Mouse (Mus musculus): ENCODE data around the gene Hmgcll1.
"Not testable (repeated sequence)": the region's sequence is repeated elsewhere in the genome, so short reads cannot be mapped to it uniquely, and the experiment has no call there.

Gene Hmgcll1

DNA sequence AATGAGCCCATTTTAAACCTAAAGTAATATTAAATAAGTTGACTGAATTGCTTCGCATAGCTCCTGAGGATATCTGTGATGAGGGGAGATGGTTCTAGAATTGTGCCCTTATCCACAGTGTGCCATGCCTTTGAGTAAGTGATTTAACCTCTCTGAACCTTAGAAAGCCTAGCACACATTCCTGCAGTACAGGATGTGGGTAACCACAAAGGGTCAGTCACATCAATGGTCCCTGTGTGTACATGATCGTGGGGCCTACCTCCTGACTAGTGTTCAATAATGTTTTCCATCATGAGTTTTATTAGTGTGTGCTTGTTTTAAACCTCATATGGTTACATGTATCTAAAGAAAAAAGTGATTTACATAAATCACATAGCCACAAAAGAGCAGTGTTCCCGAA, 46.3 kb downstream of the Hmgcll1 start:
- DNase-seq (ENCODE audit: low read depth, low spot score) = no peak

DNA sequence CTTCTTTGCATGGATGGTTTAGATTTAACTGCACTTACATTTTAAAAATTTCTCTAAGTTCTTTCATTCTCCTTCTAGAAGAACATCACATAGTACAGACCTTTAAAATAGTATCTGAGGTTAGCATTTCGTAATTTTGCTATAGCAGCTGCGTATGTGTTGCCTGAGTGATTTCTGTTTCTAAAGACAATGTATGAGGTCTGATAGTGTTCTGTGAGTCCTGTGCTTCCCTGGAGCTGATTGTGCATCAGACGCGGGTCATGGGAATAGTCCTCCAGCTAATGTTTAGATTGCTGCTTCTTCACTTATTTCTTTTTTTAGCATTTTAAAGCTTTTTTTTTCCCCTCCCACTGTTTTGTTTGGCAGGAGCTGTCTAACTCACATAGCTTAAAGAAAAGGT, 46.8 kb downstream of the Hmgcll1 start:
- DNase-seq (ENCODE audit: low read depth, low spot score) = no peak

DNA sequence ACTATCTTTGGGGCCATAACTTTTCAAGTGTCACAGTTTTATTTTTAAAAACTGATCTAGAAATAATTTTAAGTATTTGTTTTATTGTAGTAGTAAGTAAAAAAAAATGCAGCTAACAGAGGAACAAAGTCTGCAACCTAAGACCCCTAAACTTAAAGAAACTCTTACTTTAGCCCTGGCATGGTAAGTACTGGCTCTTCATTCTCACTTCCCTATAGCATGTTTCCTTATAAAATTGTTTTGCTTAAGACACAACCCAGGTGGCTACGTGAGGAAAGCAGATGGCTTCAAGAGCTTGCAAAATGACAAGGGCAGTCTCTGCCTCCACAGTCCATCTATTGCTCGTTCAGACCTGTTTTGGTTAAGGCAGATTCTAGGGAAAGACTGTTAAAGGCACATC, 49.5 kb downstream of the Hmgcll1 start:
- DNase-seq (ENCODE audit: low read depth, low spot score) = no peak

DNA sequence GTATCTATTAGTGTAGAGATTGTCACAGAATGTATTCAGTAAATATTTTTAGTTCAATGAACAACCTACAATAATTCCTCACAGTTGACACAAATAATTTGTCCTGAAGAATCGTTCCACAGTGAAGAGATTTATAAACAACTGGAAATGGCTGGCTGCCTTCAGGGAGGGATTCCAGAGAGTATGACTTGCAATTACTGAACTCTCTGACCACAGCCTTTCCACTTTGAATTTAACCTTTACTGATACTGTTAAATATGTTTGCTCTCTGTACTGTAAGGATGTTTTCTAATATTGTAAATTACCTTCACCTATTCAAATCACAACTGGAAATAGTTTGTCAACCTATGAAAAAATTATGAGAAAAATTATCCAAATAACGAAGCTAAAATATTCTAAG, 76.9 kb downstream of the Hmgcll1 start:
- DNase-seq (ENCODE audit: low read depth, low spot score) = peak; percentile 54

DNA sequence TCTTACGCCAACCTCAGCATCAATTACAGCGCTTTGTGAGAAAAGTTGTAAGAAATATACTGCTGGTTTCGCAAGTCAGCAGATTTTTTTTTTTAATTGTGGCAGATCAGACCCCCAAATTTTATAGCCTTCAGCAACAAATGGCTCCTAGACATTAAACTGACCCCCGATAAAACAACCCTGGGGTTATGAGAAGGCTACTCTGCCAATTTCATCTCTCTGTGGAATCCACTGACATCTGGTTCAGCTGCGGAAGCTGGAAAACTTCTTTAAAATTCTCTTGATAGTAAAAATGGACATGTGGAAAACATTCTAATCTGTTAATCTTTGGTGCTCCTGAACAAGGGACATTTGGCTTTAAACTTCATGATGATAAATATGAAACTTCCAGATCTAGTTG, 82.6 kb downstream of the Hmgcll1 start:
- DNase-seq (ENCODE audit: low read depth, low spot score) = no peak

DNA sequence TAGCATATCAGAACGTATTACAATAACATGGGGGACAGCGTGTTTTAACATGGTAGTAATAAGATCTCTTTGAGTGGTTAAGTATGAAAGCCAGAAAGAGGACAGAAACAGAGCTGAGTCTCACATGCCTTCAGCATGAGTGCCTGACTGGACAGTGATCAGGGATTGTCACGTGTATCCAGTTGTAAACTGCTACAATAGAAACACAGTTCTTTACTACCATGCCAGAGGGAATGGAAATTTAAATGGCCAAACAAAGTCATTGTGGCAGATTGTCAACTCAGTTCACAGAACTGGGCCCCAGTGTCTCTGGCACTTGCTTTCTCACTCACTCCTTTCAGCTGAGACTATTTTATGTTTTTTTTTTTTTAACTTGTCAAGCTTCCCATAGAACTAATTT, 85.3 kb downstream of the Hmgcll1 start:
- peak; percentile 88 for DNase-seq (ENCODE audit: low read depth, low spot score)

DNA sequence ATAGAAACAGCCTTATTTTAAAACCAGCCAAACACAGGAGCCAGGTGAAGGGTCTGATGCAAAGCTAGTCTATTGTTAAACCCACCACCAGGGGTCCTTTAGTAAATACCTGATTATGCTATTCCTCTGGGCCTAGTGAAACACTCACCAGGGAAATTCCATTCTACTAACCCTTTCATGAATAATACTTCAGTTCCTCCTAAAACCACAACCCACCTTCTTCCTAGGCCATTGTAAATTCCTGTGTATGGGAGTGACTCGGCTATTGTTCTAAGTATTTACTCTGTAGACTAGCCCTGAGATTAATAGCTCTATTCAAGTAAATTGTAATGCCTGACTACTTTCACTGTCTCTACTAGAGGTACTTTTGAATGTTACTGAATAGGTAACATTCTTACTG, 89.8 kb downstream of the Hmgcll1 start:
- DNase-seq (ENCODE audit: low read depth, low spot score) = not testable (repeated sequence)

DNA sequence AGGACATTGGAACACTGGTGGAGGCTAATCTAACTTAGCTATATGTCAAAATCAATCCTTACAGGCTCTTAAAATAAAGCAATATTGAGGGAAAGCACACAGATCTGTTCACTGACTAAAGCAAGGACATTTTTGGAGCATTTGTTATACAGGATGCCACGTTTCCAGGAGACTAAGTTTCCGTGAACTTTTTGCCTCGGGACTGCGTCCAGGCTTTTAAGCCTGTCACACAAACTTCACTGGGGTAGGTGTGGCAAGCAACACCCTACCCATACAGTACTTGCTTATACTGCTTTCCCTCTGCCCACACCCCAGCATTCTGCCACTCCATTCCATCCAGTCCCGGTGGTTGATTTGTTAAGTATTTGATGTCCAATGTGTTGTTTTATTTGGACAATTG, 90.2 kb downstream of the Hmgcll1 start:
- no peak for DNase-seq (ENCODE audit: low read depth, low spot score)

DNA sequence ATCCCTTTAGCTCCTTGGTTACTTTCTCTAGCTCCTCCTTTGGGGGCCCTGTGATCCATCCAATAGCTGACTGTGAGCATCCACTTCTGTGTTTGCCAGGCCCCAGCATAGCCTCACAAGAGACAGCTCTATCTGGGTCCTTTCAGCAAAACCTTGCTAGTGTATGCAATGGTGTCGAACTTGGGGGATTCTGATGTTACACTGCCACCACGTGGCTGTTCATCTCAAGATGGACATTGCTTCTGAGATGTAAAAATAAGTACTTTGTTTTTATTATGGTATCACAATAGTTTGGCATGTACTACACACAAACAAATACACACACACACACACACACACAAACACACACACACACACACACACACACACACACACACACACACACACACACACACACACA, 108.2 kb downstream of the Hmgcll1 start:
- peak; percentile 51 for DNase-seq (ENCODE audit: low read depth, low spot score)

DNA sequence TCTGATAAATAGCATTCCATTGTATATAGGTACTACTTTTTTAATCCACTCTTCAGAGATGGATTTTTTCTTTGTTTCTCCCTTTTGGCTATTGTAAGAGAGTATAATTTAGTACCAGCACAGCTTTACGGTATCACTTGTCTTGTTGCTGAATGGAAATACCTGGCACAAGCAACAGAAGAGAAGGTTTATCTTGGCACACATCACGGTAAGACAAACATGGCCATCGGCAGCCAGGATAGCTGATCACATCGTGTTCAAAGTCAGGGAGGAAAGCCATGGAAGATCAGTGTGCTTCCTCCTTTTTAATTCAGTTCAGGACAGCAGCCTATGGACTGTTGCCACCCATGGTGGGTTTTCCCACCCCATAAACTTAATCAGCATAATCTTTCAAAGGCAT, 109.6 kb downstream of the Hmgcll1 start:
- no peak for DNase-seq (ENCODE audit: low read depth, low spot score)

DNA sequence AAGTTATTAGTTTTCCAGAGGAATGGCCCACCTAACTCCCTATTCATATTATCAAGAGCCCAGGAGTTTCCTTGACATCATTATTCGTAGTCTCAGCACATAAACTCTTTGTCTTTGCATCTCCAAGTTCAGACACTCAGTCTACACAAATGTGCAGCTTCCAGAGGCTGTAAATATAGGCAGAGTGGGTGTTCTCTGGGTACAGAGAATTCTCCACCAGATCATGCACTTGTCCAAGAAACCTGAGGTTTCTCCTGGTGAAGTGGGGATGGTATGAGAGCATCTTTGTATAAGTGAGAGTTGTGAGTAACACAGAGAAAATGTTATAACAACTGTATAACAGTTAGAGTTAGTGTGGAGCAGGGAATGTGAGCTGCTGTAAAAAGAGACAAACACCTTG, 114.7 kb downstream of the Hmgcll1 start:
- no peak for DNase-seq (ENCODE audit: low read depth, low spot score)

DNA sequence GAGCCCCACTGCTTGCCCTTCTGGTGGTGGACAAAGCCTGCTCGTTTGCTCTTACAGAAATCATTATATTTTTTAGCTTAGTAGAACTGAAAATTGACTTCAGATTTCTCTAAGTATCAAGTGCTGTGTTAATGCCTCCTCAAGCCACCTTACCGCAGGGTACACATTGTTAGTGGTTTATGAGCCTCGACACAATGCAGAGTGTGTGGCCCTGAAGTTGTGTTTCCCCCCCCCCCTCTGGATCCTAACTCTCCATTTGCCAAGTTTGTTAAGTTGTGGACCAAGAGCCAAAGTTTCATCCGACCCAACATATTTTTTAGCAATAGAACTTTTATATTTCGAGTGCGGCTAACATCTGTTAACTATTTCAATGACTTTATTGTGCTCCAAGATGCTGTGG, 119.4 kb downstream of the Hmgcll1 start:
- DNase-seq (ENCODE audit: low read depth, low spot score) = no peak

DNA sequence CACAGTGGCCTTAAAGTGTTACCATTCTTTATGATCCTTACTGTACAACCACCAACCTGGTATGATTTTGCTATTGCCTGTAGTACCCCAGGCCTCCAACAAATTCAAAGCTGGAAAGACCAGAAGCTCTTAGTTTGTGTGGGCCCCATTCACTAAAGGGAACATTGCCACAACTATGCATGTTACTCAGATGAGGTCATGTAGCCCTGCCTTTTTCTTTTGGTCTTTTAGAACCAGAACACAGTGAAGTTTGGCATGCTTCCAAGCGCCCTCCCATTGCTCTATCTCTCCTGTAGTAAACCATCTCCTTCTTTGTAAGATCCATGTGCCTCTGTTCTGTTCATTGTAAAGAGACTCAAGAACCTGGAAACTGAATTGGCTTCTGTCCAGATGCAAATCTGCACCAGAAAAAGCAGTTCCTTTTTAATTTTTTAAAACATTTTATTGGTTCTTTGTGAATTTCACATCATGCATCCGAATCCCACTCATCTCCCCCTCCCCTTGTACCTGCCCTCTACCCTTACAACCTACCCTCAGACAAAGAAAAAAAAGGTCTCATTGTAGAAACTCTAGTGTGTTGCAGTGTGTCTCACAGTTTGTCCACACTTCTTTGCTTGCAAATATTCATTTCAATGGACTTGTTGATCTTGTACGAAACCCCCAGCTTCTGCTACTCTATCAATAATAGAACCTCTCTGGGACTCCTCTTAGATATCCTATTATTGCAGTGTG, 123.9 kb downstream of the Hmgcll1 start:
- peak; percentile 12 for DNase-seq (ENCODE audit: low read depth, low spot score)

DNA sequence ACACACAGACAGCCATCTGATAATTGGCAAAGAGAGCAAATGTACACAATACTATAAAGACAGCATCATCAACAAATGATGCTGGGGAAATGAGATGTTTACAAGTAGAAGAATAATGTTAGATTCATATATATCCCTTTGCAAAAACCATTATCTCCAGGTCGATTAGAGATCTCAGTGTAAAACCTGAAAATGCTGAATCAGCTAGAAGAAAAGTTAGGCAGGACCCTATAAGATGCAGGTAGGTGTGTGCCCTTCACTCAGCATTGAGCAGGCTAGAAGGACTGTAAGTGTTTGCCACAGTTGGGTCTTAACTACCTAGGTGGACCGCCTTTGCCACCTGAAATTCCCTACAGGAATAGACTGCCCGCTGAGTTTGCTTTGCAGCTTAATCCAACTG, 130.9 kb downstream of the Hmgcll1 start:
- no peak for DNase-seq (ENCODE audit: low read depth, low spot score)

DNA sequence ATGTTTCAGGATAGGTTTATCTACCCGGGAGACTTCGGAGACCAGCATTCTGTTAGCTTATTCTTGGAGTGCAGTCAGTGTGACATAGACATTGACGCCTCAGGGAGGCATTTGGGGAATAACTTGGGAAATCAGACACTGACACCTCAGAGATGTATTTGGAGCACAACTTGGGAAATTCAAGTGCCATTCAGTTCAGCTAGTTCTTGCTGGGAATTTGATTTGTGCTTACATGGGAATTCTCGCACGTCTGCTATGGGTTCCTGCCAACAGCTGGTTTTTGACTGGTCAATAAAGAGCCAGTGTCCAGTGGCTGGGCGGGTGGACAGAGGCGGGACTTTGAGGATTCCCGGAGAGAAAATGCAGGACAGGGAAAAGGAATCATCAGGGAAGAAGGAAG, 147.8 kb downstream of the Hmgcll1 start:
- no peak for DNase-seq (ENCODE audit: low read depth, low spot score)

DNA sequence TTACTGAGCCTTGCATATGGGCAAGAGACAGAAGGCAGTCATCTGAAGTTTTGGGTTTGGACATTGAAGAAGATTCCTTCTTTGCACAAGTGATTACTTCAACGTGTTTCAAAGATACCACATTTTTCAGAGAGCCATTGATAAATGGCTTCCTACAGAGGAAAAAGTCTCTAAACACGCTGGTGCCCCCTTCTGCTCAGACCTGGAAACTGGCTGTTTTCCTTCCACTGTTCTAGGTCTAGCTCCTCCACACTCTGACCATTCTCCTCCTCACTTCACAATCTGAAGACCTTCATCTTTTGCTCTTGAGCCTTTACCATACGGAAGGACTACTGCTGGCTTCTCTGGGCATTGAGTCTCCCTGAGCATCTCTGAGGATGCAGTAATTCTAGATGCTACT, 153.7 kb downstream of the Hmgcll1 start:
- DNase-seq (ENCODE audit: low read depth, low spot score) = no peak

DNA sequence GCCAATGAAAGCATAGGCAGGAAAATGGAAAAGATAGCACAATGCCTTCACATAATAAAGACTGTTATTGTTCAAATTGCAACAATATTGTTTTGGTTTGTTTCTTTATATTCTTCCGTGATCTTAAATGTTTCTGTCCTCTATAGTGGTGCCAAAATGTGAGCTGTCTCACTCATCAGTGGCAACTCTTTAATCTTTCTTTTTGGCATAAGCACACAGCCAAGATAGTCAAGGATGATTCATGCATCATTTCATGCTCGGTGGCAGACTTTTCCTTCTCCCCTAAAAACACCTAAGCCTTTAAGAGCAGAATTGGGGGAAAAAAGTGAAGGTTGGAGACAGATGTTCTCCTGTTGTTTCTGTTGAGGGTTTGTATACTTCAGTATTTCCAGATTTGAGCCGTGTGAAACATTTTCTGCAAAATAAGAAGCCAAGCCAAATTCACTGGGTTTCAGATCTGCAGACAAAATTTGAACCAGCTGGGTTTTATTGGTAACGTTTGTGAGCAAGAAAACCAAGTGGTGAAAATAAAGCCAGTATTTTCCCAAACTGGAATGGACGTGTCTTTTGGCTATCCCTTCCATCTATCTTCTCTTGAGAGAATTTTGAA, 158.1 kb downstream of the Hmgcll1 start:
- peak; percentile 6 for DNase-seq (ENCODE audit: low read depth, low spot score)

DNA sequence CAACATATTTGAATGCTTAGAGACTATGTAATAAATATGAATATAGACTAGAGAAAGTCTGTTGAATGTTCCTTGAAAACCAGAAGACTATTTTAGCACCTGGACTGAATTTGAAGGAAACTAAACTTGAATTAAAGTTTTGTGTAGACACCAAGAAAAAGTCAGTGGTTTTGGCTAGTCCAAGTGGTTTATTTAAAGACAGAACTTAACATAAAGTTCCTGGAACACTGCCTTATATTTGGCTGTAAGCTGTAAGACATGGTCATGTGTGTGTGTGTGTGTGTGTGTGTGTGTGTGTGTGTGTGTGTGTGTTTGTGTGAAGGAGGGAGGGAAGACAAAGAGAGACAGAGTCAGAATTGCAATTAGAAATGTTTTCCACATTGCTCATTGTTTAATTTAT, 164.6 kb downstream of the Hmgcll1 start:
- no peak for DNase-seq (ENCODE audit: low read depth, low spot score)

All from skeletal muscle tissue, adult 2 months (tissue).